Mouse (Mus musculus): ENCODE results near the gene Gon7.

Gon7 gene

DNA sequence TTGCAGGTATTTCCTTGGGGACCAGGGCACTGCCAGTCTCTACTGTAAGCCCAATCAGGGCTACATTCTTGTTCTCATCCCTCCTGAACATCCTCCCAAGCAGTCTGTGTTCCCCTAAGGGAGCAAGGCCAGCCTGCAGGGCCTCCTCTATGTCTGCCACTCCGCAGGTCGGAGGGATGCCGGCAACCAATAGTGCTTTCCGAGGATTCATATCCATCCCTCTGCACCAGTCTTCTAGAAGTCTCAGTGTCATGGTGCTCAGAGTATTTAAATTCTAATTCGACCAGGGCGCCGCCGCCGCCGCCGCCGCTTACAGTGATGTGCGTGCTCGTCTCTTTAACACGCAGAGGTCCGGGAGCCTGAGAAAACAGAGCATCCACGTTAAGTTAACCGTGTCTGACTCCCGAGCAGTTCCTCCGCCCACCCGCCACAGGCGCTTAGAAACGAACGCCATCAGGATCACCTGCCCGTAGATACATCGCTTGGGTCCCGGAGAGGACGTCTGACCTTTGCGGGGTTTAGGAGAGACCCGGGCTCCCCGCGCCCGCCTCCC, 14.5 kb downstream of the Gon7 start:
- DNase-seq (ENCODE audit: low read depth, low spot score) = no peak

- no peak for DNase-seq (ENCODE audit: low read depth, low spot score)
Measured at GRCm38 (mm10) chr12:102742056-102742455, 15.5 kb downstream of the Gon7 start.

GRCm38 (mm10) chr12:102740285-102740684, 17.3 kb downstream of the Gon7 start:
- no peak for DNase-seq (ENCODE audit: low read depth, low spot score)

DNA sequence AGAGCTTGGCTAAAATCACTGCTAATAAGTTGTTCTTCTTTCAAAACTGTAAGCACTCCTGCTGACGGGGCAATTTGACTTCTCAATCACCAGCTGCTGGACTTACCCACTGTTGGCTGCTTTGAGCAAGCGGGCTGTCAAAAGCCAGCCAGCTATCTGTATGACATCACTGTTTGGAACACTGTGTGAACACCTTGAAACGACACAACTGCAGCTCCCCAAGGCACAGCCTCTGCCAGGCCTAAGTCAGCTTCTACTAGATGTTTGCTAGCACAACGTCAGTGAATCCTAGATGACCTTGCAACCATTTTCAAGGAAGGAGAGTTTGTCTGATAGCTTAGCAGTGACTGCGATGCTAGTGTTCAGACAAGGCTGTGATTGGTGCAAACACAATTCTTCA, 18.5 kb downstream of the Gon7 start:
- no peak for DNase-seq (ENCODE audit: low read depth, low spot score)

DNA sequence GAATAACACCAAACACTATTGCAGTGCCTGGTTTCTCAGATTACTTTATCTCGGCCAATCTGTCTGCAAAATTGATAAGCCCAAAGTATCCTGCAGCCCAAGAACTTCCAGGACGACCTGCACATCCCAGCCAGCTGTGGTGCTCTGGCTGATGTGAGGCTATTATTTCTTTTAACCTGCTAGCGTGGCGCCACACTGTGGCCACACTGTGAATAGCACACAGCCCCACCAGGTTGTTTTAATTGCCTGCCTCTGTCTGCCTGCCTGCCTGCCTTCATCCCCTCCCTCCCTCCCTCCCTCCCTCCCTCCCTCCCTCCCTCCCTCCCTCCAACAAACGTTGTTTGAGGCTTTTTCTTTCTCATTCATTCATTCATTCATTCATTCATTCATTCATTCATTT, 24.2 kb downstream of the Gon7 start:
- peak; percentile 93 for DNase-seq (ENCODE audit: low read depth, low spot score)

- DNase-seq (ENCODE audit: low read depth, low spot score) = peak; percentile 69
Measured at GRCm38 (mm10) chr12:102730798-102731619, 26.6 kb downstream of the Gon7 start.

- DNase-seq (ENCODE audit: low read depth, low spot score) = peak; percentile 99
Measured at GRCm38 (mm10) chr12:102729855-102730797, 27.5 kb downstream of the Gon7 start.

- peak; percentile 61 for DNase-seq (ENCODE audit: low read depth, low spot score)
Measured at GRCm38 (mm10) chr12:102725761-102726175, 31.8 kb downstream of the Gon7 start.

DNA sequence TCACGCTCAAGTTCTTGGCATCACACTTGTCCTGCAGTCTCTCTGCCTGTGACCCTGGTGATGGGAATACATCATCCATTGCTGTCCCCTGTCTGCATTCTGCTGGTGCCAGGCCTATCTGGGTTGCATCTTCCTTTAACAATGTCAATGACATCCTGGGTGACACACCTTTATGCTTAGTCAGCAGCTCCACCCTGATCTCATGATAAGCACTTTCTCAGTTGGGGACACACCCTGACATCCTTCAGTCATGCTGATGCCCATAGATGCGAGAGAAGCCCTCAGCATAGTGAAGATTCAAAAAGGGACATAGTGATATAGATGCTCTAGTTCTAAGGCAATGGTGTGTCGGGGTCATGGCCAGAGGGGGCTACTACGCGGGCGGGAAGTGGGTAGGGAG, 32.5 kb downstream of the Gon7 start:
- peak; percentile 66 for DNase-seq (ENCODE audit: low read depth, low spot score)

DNA sequence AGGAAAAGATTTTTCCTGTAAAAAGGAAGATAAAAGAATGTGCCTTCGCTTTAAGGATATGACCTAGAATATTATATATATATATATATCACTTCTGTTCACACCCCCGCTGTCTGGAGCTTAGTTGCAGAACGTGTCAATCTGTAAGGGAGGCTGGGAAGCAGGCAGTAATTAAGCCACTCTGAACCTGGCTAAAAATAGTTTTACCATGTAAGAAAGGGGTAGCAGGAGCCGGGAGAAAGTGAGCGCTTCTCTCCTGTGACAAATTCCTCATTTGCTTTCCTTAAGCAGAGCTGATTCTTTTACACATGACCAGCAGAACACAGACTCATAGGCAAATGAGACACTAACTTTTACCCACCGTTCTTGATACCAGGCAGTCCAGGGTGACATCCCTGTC, 33.7 kb downstream of the Gon7 start:
- no peak for DNase-seq (ENCODE audit: low read depth, low spot score)

- peak; percentile 57 for DNase-seq (ENCODE audit: low read depth, low spot score)
Measured at GRCm38 (mm10) chr12:102722966-102723365, 34.6 kb downstream of the Gon7 start.

DNA sequence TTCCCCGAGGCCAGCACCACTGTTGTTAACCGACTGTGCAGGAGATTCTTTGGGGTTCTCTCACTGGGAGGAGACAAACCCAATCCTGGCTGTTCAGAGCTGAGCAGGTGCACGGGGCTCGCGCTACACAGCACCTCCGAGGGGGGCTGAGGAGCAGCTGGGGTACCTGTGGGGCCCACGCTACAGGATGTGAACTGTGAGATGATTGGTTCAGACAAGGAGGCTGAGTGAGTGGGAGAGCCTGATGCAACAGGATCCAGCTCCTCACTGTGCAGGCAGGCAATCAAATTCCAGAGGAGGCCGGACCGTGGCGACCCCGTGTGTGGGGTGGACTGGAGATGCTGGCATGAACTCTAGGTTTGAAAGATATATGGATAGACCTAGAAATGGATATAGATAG, 35.2 kb downstream of the Gon7 start:
- DNase-seq (ENCODE audit: low read depth, low spot score) = no peak

DNA sequence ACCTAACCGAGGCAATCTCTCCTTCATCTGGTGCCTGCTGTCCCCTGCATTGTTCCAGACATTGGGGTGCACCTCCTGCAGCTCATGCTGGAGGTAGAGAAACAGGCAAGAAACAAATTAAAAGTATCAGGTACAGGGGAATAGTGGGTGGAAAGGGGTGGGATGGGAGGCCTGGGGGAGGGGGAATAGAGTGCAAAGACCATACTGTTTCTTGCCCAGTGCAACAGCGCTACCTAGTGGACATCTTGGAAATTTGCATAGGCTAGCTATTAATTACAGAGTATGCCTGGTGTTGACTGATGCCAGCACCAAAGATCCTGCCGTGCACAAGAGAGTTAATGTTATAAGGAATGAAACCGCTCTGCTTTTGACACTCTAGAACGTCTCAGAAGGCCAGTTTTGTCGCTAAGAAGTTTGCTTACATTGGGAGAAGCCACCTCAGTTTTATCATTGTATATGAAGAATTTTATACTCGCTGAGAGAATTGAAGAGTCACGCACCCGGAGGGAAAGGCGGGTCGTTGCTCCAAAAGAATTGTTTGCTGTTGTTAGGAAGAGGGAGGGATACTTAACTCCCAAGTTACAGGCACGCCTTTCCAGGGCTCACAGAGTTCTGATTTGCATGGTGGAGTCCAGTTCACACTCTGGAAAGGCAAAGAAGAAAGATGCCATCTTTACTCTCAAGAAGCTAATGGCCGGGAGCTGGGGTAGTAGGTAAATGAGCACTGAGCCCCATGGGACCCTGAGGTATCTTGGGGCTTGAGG, 37.9 kb downstream of the Gon7 start:
- peak; percentile 90 for DNase-seq (ENCODE audit: low read depth, low spot score)

DNA sequence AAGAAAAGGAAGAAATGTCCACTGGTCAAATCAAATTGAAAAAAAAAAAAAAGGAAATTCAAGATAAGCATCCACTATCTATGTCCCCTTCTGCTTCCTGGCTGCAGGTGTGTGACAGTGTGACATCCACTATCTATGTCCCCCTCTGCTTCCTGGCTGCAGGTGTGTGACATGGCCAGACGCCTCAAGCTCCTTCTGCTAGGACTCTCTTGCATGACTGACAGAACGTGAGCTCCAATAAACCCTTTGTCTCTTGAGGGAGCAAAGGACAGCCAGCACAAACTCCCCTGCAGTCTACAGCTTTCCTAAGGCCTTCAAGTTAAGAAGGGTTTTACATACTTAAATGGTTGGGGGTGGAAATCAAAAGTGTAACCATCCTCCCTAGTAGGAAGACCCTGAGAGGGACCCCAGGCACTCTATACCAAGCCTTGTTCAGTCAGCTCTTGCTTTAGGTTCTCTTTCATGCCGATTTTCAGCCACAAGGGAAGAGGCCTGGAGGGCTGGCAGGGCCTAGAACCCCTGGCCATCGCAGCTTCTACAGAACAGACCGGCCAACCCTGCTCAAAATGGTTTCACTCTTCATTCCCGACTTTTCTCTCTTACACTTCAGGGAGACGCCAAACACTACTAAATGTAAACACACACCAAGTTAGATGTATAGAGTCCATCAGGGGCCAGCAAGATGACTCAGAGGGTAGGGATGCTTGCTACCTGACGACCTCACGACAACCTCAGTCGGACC, 42.8 kb downstream of the Gon7 start:
- DNase-seq (ENCODE audit: low read depth, low spot score) = peak; percentile 33

- peak; percentile 92 for DNase-seq (ENCODE audit: low read depth, low spot score)
Measured at GRCm38 (mm10) chr12:102714116-102714515, 43.5 kb downstream of the Gon7 start.

GRCm38 (mm10) chr12:102713153-102713865, 44.3 kb downstream of the Gon7 start:
- DNase-seq (ENCODE audit: low read depth, low spot score) = no peak

DNA sequence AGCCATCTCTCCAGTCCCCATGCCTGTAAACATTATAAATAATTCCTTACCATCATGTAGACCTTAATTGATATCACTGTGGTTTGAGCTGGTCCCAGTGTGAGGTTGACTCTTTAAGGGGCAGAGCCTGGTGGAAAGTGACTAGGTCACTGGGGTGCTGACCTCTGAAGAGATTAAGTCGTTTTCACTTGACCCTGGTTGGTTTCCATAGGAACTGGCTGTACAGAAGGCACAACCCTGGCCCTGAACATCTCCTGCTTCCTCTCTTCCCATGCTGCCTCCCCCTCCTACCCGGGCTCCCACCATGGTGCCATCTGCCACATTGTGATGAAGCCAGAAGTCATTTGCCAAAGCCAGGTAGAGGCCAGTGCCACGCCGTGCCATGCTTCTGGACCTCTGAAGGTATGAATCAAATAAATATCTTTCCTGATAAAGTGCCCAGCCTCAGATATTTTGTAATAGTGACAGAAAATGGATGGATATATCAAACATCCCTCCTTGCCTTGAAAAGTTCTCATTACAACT, 46.7 kb downstream of the Gon7 start:
- no peak for DNase-seq (ENCODE audit: low read depth, low spot score)

DNA sequence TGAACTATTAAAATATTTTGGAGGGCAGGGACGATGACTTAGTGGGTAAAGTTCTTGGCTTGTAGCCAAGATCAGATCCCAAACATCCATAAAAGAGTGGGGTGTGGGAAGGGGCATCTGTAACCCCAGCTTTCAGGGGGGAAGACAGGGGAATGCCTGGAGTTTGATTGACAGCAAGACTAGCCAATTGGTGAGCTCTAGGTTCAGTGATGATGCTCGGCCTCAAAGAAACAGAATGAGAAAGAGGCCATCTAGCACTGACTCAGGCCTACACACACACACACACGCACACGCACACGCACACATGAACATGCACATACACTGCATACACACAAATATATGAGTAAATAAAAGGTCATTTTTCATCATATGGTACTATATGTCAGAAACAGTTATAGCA, 47.7 kb downstream of the Gon7 start:
- peak; percentile 61 for DNase-seq (ENCODE audit: low read depth, low spot score)

GRCm38 (mm10) chr12:102708220-102708619, 49.4 kb downstream of the Gon7 start:
- DNase-seq (ENCODE audit: low read depth, low spot score) = no peak

Measured in ZHBTc4 (cell line).